Mouse (Mus musculus) layer of hippocampus, postnatal 36 days (tissue): ENCODE measurements around the gene Xylt1. TPM values are rescaled to one million over a fixed set of nuclear protein-coding genes. Genes with fewer than 3 reads are reported as not detected.

ENCODE experiments used
- DNase-seq, 2 experiments: peaks; one replicate each; pipeline ENCODE4 v3.0.0; 2022
- total RNA-seq, 2 experiments: library from RNA; stranded (reverse); gene quantifications; 2 replicates each; pipeline ENCODE4 v1.2.3; 2021

The Xylt1 gene
- total RNA-seq, 2 experiments from 2014 or later, result 48.9 to 49.5 TPM

GRCm38 (mm10) chr7:117395511-117395910, 14.7 kb downstream of the Xylt1 start:
- DNase-seq, result no peak

DNA sequence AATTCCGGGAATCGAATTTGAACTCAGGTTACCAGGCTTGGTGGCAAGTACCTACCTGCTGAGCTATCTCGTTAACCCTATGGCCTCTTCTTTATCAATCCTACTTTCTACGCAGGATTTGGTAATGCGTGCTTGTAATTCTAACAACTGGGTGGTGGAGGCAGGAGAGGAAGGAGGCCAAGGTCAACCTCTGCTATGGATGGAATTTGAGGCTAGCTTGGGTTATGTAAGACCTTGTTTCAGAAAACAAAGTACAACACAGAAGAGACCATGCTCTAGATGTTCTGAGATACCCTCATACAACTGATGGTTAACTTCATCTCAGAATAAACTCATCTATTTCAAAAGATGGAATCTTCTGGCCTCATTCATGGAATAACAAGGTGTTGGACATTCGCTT, 17.1 kb downstream of the Xylt1 start:
- no peak for DNase-seq

DNA sequence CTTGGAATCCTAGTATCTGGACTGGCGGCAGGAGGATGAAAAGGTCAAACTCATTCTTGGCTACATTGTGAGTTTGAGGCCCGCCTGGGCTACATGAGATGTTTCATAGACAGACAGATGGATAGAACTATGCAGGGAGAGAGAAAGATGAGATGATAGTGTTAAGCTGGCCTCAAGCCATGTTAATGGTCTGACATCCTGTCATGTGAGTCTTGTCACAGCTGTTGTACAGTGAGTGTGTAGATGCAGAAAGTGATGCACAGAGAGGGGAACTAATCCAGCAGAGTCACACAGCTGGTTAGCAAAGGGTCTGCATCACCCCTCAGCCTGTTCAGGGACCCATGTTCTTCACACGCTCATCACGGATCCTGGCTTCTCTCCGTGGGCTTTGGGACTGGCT, 19.2 kb downstream of the Xylt1 start:
- no peak for DNase-seq

- DNase-seq, result no peak
These were observed 20.8 kb downstream of the Xylt1 start for GRCm38 (mm10) chr7:117401581-117401980.

GRCm38 (mm10) chr7:117406336-117406735, 25.6 kb downstream of the Xylt1 start:
- no peak for DNase-seq

GRCm38 (mm10) chr7:117409268-117409988, 28.6 kb downstream of the Xylt1 start:
- DNase-seq, result no peak

GRCm38 (mm10) chr7:117411874-117412273, 31.1 kb downstream of the Xylt1 start:
- no peak for DNase-seq

GRCm38 (mm10) chr7:117412405-117412804, 31.6 kb downstream of the Xylt1 start:
- no peak for DNase-seq

DNA sequence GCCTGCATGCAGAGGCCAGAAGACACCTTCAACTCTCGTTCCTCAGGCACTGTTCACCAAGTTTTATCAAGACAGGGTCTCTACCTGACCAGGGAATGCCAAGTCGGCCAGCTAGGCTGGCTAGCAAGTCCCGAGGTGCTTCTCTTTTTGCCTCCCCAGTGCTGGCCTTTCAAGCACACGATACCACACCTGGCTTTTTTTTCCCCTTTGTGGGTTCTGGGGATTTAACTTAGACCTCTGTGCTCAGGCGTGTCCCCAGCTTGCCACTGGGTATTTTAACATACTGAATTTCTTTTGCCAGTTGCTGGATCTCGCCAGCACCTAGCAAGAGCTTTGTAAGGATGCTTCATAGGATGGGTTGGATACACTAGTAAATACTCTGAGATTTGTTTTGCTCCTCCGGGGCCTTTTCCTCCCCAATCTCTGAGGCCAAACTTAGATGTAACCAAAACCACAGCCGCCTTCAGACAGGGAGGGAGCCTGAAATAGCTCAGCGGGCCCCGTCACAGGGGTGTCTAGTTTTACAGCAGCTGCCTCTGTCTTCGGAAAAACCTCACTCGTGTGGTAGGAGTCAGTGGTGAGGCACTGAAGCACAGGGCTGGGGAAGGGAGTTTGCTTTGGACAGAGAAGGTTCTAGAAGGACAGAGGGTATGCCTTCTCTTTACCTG, 33.7 kb downstream of the Xylt1 start:
- DNase-seq, result no peak

GRCm38 (mm10) chr7:117415009-117415363, 34.2 kb downstream of the Xylt1 start:
- DNase-seq, result no peak

DNA sequence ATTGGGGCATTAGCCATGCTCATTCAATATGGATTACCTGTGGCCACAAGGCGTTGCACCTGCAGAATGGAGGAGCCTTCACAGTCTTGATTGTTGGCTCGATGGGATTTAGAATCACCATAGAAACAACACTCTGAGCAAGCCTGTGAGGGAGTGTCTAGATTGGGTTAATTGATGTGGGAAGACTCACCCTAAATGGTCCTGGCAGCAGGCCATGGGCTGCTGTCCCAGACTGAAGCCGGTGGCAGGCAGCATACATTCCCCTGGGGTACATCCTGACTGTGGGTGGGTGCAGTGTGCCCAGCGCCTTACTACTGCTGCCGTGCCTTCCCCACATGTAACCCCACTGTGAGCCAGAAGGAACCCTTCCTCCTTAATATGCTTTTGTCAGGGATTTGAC, 38.3 kb downstream of the Xylt1 start:
- DNase-seq, result no peak

GRCm38 (mm10) chr7:117419846-117420245, 39.1 kb downstream of the Xylt1 start:
- DNase-seq, result no peak

GRCm38 (mm10) chr7:117420301-117420700, 39.5 kb downstream of the Xylt1 start:
- no peak for DNase-seq

- DNase-seq, result no peak
These were observed 40.2 kb downstream of the Xylt1 start for GRCm38 (mm10) chr7:117420836-117421566.

DNA sequence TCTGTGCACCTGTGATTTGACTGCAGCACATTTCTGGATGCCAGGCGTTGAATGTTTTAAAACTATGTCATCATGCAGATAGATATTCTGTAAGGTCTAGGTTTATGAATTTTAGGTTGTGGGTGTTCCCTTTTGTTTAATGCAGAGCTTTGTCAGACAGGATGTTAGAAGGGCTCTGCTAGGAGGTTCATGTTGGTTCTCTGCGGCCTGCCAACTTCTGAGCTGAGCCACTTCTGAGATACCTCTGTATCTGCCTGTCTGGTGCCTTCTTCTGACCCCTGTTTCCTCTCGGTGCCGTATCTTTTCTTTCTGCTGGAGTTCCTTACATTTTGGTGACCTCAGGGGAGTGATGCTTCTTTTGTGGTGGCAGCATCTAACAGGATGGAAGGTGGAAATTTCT, 44.1 kb downstream of the Xylt1 start:
- no peak for DNase-seq

GRCm38 (mm10) chr7:117426366-117426765, 45.6 kb downstream of the Xylt1 start:
- DNase-seq, result no peak

DNA sequence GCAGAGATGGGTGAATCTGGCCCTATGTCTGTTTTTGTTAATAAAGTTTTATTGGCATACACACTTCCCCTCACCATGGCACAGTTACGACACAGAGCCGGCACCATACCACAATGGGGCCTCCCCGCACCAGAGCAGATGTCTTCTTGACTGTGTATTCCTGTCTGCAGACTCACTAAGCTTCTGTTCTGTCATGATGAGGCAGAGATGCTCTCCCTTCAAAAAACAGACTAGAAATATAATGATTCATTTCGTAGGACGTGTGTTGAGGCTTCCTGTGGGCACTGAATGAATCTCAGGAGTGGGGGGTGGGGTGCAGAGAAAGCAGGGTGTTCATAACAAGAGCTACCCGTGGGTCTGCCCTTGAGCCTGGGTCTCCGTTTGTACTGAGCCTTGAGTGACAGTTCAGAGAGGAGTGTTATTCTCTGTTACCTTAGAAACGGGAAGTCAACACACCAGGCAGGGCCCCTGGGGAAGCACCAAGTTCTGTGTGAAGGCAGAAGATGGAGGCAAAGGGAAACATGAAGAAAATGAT, 48.0 kb downstream of the Xylt1 start:
- DNase-seq, result no peak

GRCm38 (mm10) chr7:117429483-117429882, 48.7 kb downstream of the Xylt1 start:
- DNase-seq, result no peak

GRCm38 (mm10) chr7:117429895-117430294, 49.1 kb downstream of the Xylt1 start:
- DNase-seq, result no peak

GRCm38 (mm10) chr7:117430361-117430935, 49.7 kb downstream of the Xylt1 start:
- no peak for DNase-seq

DNA sequence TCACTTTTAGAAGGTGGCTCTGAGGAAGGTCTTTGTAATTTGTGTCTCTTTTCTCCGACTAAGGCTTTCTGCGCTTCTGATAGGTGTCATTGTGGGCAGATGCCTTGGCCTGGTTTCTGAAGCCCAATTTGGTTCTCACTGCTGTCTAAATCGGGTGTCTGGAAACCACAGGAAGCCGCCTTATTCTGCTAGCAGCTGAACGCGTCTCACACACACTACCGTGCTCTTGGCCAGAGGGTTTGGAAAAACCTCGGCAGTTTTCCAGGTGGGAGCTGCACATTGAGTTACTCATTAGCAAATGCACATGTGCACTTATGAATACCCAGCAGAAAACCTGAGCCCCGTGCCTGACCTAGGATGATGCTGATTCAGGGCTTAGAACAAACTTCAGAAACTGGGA, 52.9 kb downstream of the Xylt1 start:
- peak in 1 of 2 experiments; percentile 26 for DNase-seq

- DNase-seq, result no peak
These were observed 54.3 kb downstream of the Xylt1 start for GRCm38 (mm10) chr7:117435091-117435490.
